Mouse (Mus musculus) lung, postnatal 0 days (tissue): ENCODE measurements around the gene Gimap1. TPM values are rescaled to one million over a fixed set of nuclear protein-coding genes. Genes with fewer than 3 reads are reported as not detected.

Experiments used
- ATAC-seq: fragments of 200-750 bp; cut with Nextera tagmentation; 2 replicates; pipeline ENCODE4 v1.8.0; 2017; ENCODE audit warnings: moderate library complexity
- DNase-seq: peaks from one replicate; pipeline ENCODE4 v3.0.0-alpha.2; 2016; ENCODE audit warnings: low spot score
- H3K27ac ChIP-seq: fragments of 300-500 bp; sonication (generic); 2 replicates; pipeline ENCODE4 v1.5.1; 2014; ENCODE audit warnings: antibody characterized with exemption, mild to moderate bottlenecking, low read length, mixed read lengths
- H3K27me3 ChIP-seq: fragments of 300-500 bp; sonication (generic); replicated peaks from 2 replicates; pipeline ENCODE4 v1.6.1; 2014; ENCODE audit warnings: low read length, mixed read lengths; ENCODE audit not compliant: insufficient read depth
- H3K36me3 ChIP-seq: fragments of 300-500 bp; sonication (generic); 2 replicates; pipeline ENCODE4 v1.6.1; 2014; ENCODE audit warnings: low read length, mixed read lengths; ENCODE audit not compliant: insufficient read depth
- H3K4me1 ChIP-seq: fragments of 300-500 bp; sonication (generic); 2 replicates; pipeline ENCODE4 v1.6.1; 2014; ENCODE audit warnings: antibody characterized with exemption, low read depth, low read length, mixed read lengths; ENCODE audit not compliant: insufficient read depth
- H3K4me2 ChIP-seq: fragments of 300-500 bp; sonication (generic); replicated peaks from 2 replicates; pipeline ENCODE4 v1.6.1; 2014; ENCODE audit warnings: low read depth, mild to moderate bottlenecking, low read length, moderate library complexity, mixed read lengths
- H3K4me3 ChIP-seq: fragments of 300-500 bp; sonication (generic); 2 replicates; pipeline ENCODE4 v1.5.1; 2014; ENCODE audit warnings: low read depth, low read length
- H3K9ac ChIP-seq: fragments of 300-500 bp; sonication (generic); replicated peaks from 2 replicates; pipeline ENCODE4 v1.6.1; 2014; ENCODE audit warnings: low read depth, mild to moderate bottlenecking
- H3K9me3 ChIP-seq: fragments of 300-500 bp; sonication (generic); 2 replicates; pipeline ENCODE4 v1.6.1; 2016; ENCODE audit warnings: low read length, mixed read lengths
- CTCF ChIP-seq: IDR thresholded peaks from 2 replicates; pipeline ENCODE4 v1.5.1; 2016; ENCODE audit warnings: antibody characterized with exemption, mild to moderate bottlenecking
- EP300 ChIP-seq: IDR thresholded peaks from 2 replicates; pipeline ENCODE4 v1.6.1; 2016; ENCODE audit warnings: antibody characterized with exemption, mild to moderate bottlenecking, control low read depth
- WGBS: fragments of 180-500 bp; shearing (Covaris S2); extraction: QIAGEN DNeasy Blood & Tissue Kit; methylation state at CpG from one replicate; pipeline ENCODE4 v1.1.7; 2014; 5-methylcytosine and 5-hydroxymethylcytosine counted together
- polyA plus RNA-seq: library from polyadenylated mRNA; unstranded; fragments of >200 nt; fragmentation: Nextera tagmentation; extraction: Ambion mirVana; gene quantifications from 2 replicates; pipeline ENCODE4 v1.2.1, GENCODE M21; 2015

Gimap1 gene
- polyA plus RNA-seq, 1 experiment from 2014 or later = 61.8 TPM

DNA sequence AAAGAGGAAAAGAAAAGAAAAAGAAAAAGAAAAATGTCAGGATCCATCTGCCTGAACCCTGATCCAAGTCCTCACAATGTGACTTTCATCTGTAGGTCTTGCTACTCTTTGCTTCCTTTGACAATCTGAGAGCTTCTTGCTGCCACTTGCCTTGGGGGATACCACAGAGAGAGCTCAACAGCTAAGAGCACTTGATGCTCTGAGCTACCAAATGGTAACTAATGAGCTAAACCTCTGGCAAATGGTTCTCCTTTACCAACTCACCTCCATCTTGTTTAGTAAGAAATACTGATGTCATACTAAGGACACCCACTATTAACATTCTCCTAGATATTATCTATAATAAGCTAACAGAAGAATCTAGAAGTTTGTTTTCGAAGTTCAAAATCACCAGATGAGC, 5.2 kb upstream of the Gimap1 start:
- TF ChIP-seq CTCF (no peak), EP300 (no peak)
- Histone ChIP-seq H3K9ac (no peak overlapping the region), H3K27me3 (no peaks in the 10 kb centered on the region), H3K27ac (no peak overlapping the region), H3K9me3 (no peaks in the 10 kb centered on the region), H3K4me3 (no peak overlapping the region), H3K4me2 (no peak overlapping the region), H3K36me3 (no peaks in the 10 kb centered on the region), H3K4me1 (no peaks in the 10 kb centered on the region)
- ATAC-seq = no peak
- WGBS = 87% methylated on average over 1 of the region's 1 CpGs
- DNase-seq = no peak

DNA sequence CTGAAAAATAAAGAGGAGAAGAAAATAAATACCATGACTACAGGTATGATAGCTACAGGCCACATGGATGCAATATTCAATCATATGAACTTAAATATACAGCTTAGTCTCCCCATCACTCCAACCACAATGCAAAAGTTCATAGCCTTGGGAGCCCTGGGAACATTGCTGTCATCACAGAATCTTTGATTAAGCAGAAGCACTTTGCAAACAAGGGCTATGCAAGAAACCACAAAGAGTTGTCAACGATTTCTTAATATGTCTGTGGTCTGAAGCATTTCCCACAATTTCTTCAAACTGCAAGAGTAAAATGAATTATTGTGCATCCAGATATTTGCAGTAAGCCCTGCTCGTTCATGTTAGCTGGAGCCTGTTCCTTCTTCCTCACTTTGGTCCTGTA, 1.8 kb upstream of the Gimap1 start:
- ATAC-seq (no peak), DNase-seq (no peak)
- no peak overlapping the region for H3K9ac ChIP-seq
- no peak for TF ChIP-seq CTCF
- TF ChIP-seq EP300 = no peak
- peaks cover 4% of the 10 kb centered on the region; the same call in 1 of the 2 replicates for H3K4me1 ChIP-seq
- H3K27me3 ChIP-seq = no peaks in the 10 kb centered on the region
- no peak overlapping the region for H3K4me3 ChIP-seq
- H3K4me2 ChIP-seq = no peak overlapping the region
- 67% methylated on average over 2 of the region's 2 CpGs for WGBS
- H3K27ac ChIP-seq = no peak overlapping the region
- H3K9me3 ChIP-seq = no peaks in the 10 kb centered on the region
- no peaks in the 10 kb centered on the region for H3K36me3 ChIP-seq

DNA sequence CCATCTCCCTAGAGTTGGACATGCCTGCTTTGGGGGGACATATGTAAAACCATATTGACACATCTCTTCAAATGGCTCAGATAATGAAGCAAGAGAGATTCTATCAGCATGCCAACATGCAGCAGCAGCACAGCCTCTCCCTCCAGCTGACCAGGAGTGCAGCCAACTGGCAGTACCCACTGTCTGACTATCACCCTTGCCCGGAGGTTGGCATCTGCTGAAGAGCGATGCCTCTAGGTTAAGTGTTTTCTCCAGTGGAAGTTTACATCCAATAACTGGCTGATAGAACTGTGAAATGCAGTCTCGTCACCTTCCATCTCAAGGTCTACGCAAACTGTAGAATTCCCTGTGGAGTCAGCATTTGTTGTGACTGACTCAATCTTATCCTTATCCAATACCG, 1.2 kb upstream of the Gimap1 start:
- Histone ChIP-seq H3K4me2 (no peak overlapping the region), H3K36me3 (no peaks in the 10 kb centered on the region), H3K27me3 (no peaks in the 10 kb centered on the region), H3K27ac (no peak overlapping the region), H3K9me3 (no peaks in the 10 kb centered on the region), H3K9ac (no peak overlapping the region), H3K4me1 (peaks cover 4% of the 10 kb centered on the region; the same call in 1 of the 2 replicates), H3K4me3 (no peak overlapping the region)
- WGBS = 83% methylated on average over 5 of the region's 5 CpGs
- DNase-seq (no peak), ATAC-seq (no peak)
- no peak for TF ChIP-seq CTCF
- no peak for TF ChIP-seq EP300

DNA sequence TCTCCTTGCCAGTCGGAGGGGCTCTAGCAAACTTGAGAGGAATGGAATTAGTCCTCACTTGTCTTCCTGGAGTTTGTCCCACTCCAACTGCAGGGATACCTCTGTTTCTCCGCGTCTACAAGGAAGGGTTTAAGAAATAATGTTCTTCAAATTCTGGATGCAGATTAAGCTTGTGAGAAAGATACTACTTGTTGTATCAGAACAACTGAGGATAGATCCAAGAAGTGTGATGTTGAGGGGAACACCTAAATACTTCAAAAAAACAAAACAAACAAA, 864 bp downstream of the Gimap1 start:
- H3K9ac ChIP-seq = 0 out of 2 replicates have a peak overlapping the region, but pooled peaks have one; percentile 23
- 68% methylated on average over 3 of the region's 3 CpGs for WGBS
- ATAC-seq (no peak), DNase-seq (no peak)
- H3K27me3 ChIP-seq = no peaks in the 10 kb centered on the region
- H3K36me3 ChIP-seq = no peaks in the 10 kb centered on the region
- H3K4me2 ChIP-seq = peak overlapping the region; percentile 47
- peaks cover 7% of the 10 kb centered on the region; the same call in 1 of the 2 replicates for H3K4me1 ChIP-seq
- peak overlapping the region; percentile 33 for H3K4me3 ChIP-seq
- no peak for TF ChIP-seq CTCF
- no peak for TF ChIP-seq EP300
- H3K27ac ChIP-seq = peak overlapping the region; percentile 57
- no peaks in the 10 kb centered on the region for H3K9me3 ChIP-seq

DNA sequence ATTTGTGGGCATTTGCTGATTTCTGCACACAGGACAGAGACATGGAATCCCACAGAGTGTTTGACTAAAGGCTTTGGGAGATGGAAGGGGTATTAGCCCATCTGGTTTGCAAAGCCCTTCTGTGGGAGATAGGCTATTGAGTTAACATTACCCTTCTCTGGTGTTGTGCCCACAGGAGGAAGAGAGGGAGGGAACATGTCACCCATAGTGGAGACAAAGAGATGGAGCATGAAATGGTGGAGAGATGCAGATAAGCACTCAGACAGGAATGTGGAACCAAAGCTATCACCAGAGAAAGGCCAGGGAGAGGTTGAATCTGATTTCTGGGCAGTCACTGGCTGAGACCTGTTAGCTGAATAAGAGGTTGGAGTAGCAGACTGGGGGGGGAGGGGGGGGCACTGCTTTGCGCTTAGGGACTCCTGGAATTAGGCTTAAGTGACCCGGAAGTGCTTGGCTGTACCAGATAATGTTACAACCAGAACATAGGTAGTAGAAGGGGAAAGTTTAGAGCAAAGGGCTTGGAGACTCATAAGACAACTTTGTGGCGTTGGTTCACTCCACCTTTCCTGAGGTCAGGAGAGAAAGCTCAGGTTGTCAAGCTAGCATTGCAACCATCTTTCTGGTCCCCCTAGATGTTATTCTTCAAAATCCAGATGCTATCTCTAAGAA, 1.8 kb downstream of the Gimap1 start:
- H3K4me2 ChIP-seq = peak overlapping the region; percentile 47
- TF ChIP-seq EP300 (no peak), CTCF (no peak)
- no peaks in the 10 kb centered on the region for H3K27me3 ChIP-seq
- H3K4me3 ChIP-seq = 0 out of 2 replicates have a peak overlapping the region, but pooled peaks have one; percentile 12
- H3K36me3 ChIP-seq = no peaks in the 10 kb centered on the region
- H3K4me1 ChIP-seq = peaks cover 7% of the 10 kb centered on the region; the same call in 1 of the 2 replicates
- DNase-seq (no peak), ATAC-seq (no peak)
- no peaks in the 10 kb centered on the region for H3K9me3 ChIP-seq
- H3K27ac ChIP-seq = peak overlapping the region; percentile 62; the same call in 1 of the 2 replicates
- WGBS = 35% methylated on average over 3 of the region's 3 CpGs
- no peak overlapping the region for H3K9ac ChIP-seq

DNA sequence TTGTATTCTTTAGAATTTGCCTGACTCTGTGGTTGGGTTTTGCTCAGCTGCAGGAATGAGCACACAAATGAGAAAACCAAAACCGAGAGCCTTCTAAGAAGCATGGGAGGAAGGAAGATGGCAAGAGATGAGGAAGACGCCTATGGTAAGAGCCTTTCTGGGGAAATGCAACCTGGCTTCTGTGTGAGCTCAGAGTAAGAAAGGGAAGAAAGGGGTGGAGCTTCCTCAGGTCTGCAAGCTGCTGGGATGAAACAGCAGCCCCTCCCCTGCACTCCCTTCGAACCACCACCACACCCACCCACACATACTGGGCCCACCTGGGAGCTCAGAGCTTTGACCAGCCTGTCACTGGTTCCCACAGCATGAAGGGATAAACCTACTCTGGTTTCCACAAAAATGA, 2.4 kb downstream of the Gimap1 start:
- TF ChIP-seq CTCF = no peak
- TF ChIP-seq EP300 = no peak
- Histone ChIP-seq H3K9me3 (no peaks in the 10 kb centered on the region), H3K4me2 (no peak overlapping the region; the same call in 1 of the 2 replicates), H3K27me3 (no peaks in the 10 kb centered on the region), H3K9ac (no peak overlapping the region), H3K36me3 (no peaks in the 10 kb centered on the region), H3K4me1 (peaks cover 7% of the 10 kb centered on the region; the same call in 1 of the 2 replicates), H3K27ac (no peak overlapping the region; the same call in 1 of the 2 replicates), H3K4me3 (no peak overlapping the region)
- ATAC-seq = no peak
- no peak for DNase-seq
- WGBS = 22% methylated on average over 3 of the region's 3 CpGs
